Mouse (Mus musculus): ENCODE data around the gene Ppid.

- TF ChIP-seq CTCF (IDR thresholded peaks at IDR 0.05; ENCODE audit: control insufficient read depth, insufficient read depth, insufficient replicate concordance, low read depth, low read length), result no peak
- no peak for TF ChIP-seq POLR2A (IDR thresholded peaks at IDR 0.05; ENCODE audit: control insufficient read depth, low read depth, low read length)
Observed at GRCm38 (mm10) chr3:79577606-79578005, 13.5 kb upstream of the Ppid start.

Data from testis, adult 2 months (tissue).